Mouse (Mus musculus): ENCODE data around the gene Mindy1. TPM values are rescaled to one million over a fixed set of nuclear protein-coding genes. Genes with fewer than 3 reads are reported as not detected.
"Not testable (repeated sequence)": the region's sequence is repeated elsewhere in the genome, so short reads cannot be mapped to it uniquely, and the experiment has no call there.

Mindy1 gene
- polyA plus RNA-seq, 1 experiment from 2014 or later = 22.5 TPM

- no peak overlapping the region for H3K27ac ChIP-seq
- WGBS (ENCODE audit: insufficient replicate concordance) = 100% methylated on average over 1 of the region's 1 CpGs
These were observed 50.4 kb downstream of the Mindy1 start for GRCm38 (mm10) chr3:95331528-95331927.

GRCm38 (mm10) chr3:95337345-95337744, 56.2 kb downstream of the Mindy1 start:
- H3K9me3 ChIP-seq (replicated peaks) = no peaks in the 10 kb centered on the region
- H3K9ac ChIP-seq = no peak overlapping the region
- 82% methylated on average over 4 of the region's 4 CpGs for WGBS (ENCODE audit: insufficient replicate concordance)
- no peak for ATAC-seq
- H3K36me3 ChIP-seq = peaks cover 98% of the 10 kb centered on the region
- no peak overlapping the region for H3K27ac ChIP-seq
- H3K4me2 ChIP-seq = no peak overlapping the region
- H3K27me3 ChIP-seq (replicated peaks) = no peaks in the 10 kb centered on the region
- H3K4me1 ChIP-seq = no peaks in the 10 kb centered on the region
- H3K4me3 ChIP-seq = no peak overlapping the region

More at GRCm38 (mm10) chr3:95331528-95331927, 50.4 kb downstream of the Mindy1 start:
- Histone ChIP-seq H3K9ac (no peak overlapping the region), H3K36me3 (peaks cover 94% of the 10 kb centered on the region), H3K27me3 (replicated peaks) (no peaks in the 10 kb centered on the region), H3K4me3 (no peak overlapping the region), H3K4me2 (no peak overlapping the region), H3K9me3 (replicated peaks) (no peaks in the 10 kb centered on the region), H3K4me1 (no peaks in the 10 kb centered on the region)
- no peak for ATAC-seq

GRCm38 (mm10) chr3:95338251-95338650, 57.1 kb downstream of the Mindy1 start:
- no peak overlapping the region for H3K9ac ChIP-seq
- H3K4me2 ChIP-seq = no peak overlapping the region
- no peaks in the 10 kb centered on the region for H3K27me3 ChIP-seq (replicated peaks)
- H3K4me3 ChIP-seq = no peak overlapping the region
- no peak overlapping the region for H3K27ac ChIP-seq
- H3K36me3 ChIP-seq = peaks cover 98% of the 10 kb centered on the region
- H3K9me3 ChIP-seq (replicated peaks) = no peaks in the 10 kb centered on the region
- ATAC-seq = no peak
- 93% methylated on average over 4 of the region's 4 CpGs for WGBS (ENCODE audit: insufficient replicate concordance)
- no peaks in the 10 kb centered on the region for H3K4me1 ChIP-seq

GRCm38 (mm10) chr3:95343356-95344000, 62.3 kb downstream of the Mindy1 start:
- 87% methylated on average over 9 of the region's 9 CpGs for WGBS (ENCODE audit: insufficient replicate concordance)
- not testable (repeated sequence) for H3K9me3 ChIP-seq (replicated peaks); ATAC-seq; H3K9ac ChIP-seq; H3K4me3 ChIP-seq; H3K4me1 ChIP-seq; H3K27ac ChIP-seq; H3K4me2 ChIP-seq; H3K27me3 ChIP-seq (replicated peaks)
- H3K36me3 ChIP-seq = peaks cover 95% of the 10 kb centered on the region

Other genes with a start within 250 kb of the Mindy1 start
- 216 and 229 TPM in 2 replicates for gene Psmd4, start 238.7 kb upstream of the Mindy1 start, polyA plus RNA-seq (2016; fragmentation: Nextera tagmentation; extraction: Ambion mirVana)
- gene Pip5k1a, start 174.4 kb upstream of the Mindy1 start, polyA plus RNA-seq (2016; fragmentation: Nextera tagmentation; extraction: Ambion mirVana) = 11.3 and 11.5 TPM in 2 replicates
- 53.7 and 56.2 TPM in 2 replicates for gene Vps72, start 170.3 kb upstream of the Mindy1 start, polyA plus RNA-seq (2016; fragmentation: Nextera tagmentation; extraction: Ambion mirVana)
- gene Tmod4, start 156.9 kb upstream of the Mindy1 start, polyA plus RNA-seq (2016; fragmentation: Nextera tagmentation; extraction: Ambion mirVana) = 0.19 and 0.51 TPM in 2 replicates
- 38.2 and 39.7 TPM in 2 replicates for gene Scnm1, start 147.3 kb upstream of the Mindy1 start, polyA plus RNA-seq (2016; fragmentation: Nextera tagmentation; extraction: Ambion mirVana)
- 7.9 and 8.6 TPM in 2 replicates for gene Lysmd1, start 147.3 kb upstream of the Mindy1 start, polyA plus RNA-seq (2016; fragmentation: Nextera tagmentation; extraction: Ambion mirVana)
- 5.1 and 5.3 TPM in 2 replicates for gene Tnfaip8l2, start 139.0 kb upstream of the Mindy1 start, polyA plus RNA-seq (2016; fragmentation: Nextera tagmentation; extraction: Ambion mirVana)
- gene Sema6c, start 120.9 kb upstream of the Mindy1 start, polyA plus RNA-seq (2016; fragmentation: Nextera tagmentation; extraction: Ambion mirVana) = 1.9 and 2.1 TPM in 2 replicates
- 11.0 and 11.4 TPM in 2 replicates for gene Gabpb2, start 63.4 kb upstream of the Mindy1 start, polyA plus RNA-seq (2016; fragmentation: Nextera tagmentation; extraction: Ambion mirVana)
- 59.6 and 60.9 TPM in 2 replicates for gene Cdc42se1, start 52.6 kb upstream of the Mindy1 start, polyA plus RNA-seq (2016; fragmentation: Nextera tagmentation; extraction: Ambion mirVana)
- 4.3 and 4.5 TPM in 2 replicates for gene Mllt11, start 49.2 kb upstream of the Mindy1 start, polyA plus RNA-seq (2016; fragmentation: Nextera tagmentation; extraction: Ambion mirVana)
- gene Gm128, start 39.7 kb upstream of the Mindy1 start, polyA plus RNA-seq (2016; fragmentation: Nextera tagmentation; extraction: Ambion mirVana) = 0.33 and 0.38 TPM in 2 replicates
- not detected in 2 replicates for gene Bnipl, start 30.2 kb upstream of the Mindy1 start, polyA plus RNA-seq (2016; fragmentation: Nextera tagmentation; extraction: Ambion mirVana)
- gene Prune1, start 731 bp downstream of the Mindy1 start, polyA plus RNA-seq (2016; fragmentation: Nextera tagmentation; extraction: Ambion mirVana) = 11.8 and 12.1 TPM in 2 replicates
- 3.1 and 4.6 TPM in 2 replicates for gene Anxa9, start 25.8 kb downstream of the Mindy1 start, polyA plus RNA-seq (2016; fragmentation: Nextera tagmentation; extraction: Ambion mirVana)
- 134 and 135 TPM in 2 replicates for gene Cers2, start 33.4 kb downstream of the Mindy1 start, polyA plus RNA-seq (2016; fragmentation: Nextera tagmentation; extraction: Ambion mirVana)
- gene Setdb1, start 75.9 kb downstream of the Mindy1 start, polyA plus RNA-seq (2016; fragmentation: Nextera tagmentation; extraction: Ambion mirVana) = 31.0 and 31.6 TPM in 2 replicates
- not detected in 2 replicates for gene 4930558C23Rik, start 121.5 kb downstream of the Mindy1 start, polyA plus RNA-seq (2016; fragmentation: Nextera tagmentation; extraction: Ambion mirVana)
- 22.8 and 25.8 TPM in 2 replicates for gene Arnt, start 153.0 kb downstream of the Mindy1 start, polyA plus RNA-seq (2016; fragmentation: Nextera tagmentation; extraction: Ambion mirVana)
- gene Ctsk, start 217.9 kb downstream of the Mindy1 start, polyA plus RNA-seq (2016; fragmentation: Nextera tagmentation; extraction: Ambion mirVana) = 1.4 and 1.7 TPM in 2 replicates
- gene Ctss, start 245.4 kb downstream of the Mindy1 start, polyA plus RNA-seq (2016; fragmentation: Nextera tagmentation; extraction: Ambion mirVana) = 13.4 and 14.7 TPM in 2 replicates

All from liver, embryonic 12.5 days (tissue).